Mouse (Mus musculus): ENCODE results near the gene Plcb1.

- TF ChIP-seq POLR2A (IDR thresholded peaks at IDR 0.05; ENCODE audit: low read depth, low read length) (no peak), CTCF (IDR thresholded peaks at IDR 0.05; ENCODE audit: extremely low read depth, insufficient read length, insufficient replicate concordance, low read depth, low read length) (no peak)
Measured at GRCm38 (mm10) chr2:134896196-134896595, 110.3 kb downstream of the Plcb1 start.
